Mouse (Mus musculus): ENCODE results near the gene Cnot11.

- TF ChIP-seq POLR2A (IDR thresholded peaks at IDR 0.05; ENCODE audit: control insufficient read depth, extremely low read depth, insufficient read depth, low read length, poor library complexity): no peak
- TF ChIP-seq CTCF (IDR thresholded peaks at IDR 0.05; ENCODE audit: borderline replicate concordance, control insufficient read depth, extremely low read depth, insufficient read depth, low read length, poor library complexity): no peak
Observed at GRCm38 (mm10) chr1:39522519-39522918, 12.3 kb upstream of the Cnot11 start.

Data from thymus, adult 2 months (tissue).